Mouse (Mus musculus) bone marrow macrophage, adult 2 months (primary cell): ENCODE data around the gene Neurl3.

Source experiments
- CTCF ChIP-seq: IDR thresholded peaks from 2 replicates; pipeline ENCODE4 v1.5.1; 2012; ENCODE audit warnings: low read depth, mild to moderate bottlenecking, low read length, moderate library complexity
- POLR2A ChIP-seq: IDR thresholded peaks from 2 replicates; pipeline ENCODE4 v1.6.1; 2012; ENCODE audit warnings: mild to moderate bottlenecking, low read depth, low read length, borderline replicate concordance

GRCm38 (mm10) chr1:36233218-36233617, 41.3 kb downstream of the Neurl3 start:
- TF ChIP-seq CTCF (no peak), POLR2A (no peak)
